Mouse (Mus musculus): ENCODE results near the gene 6030498E09Rik. TPM values are rescaled to one million over a fixed set of nuclear protein-coding genes. Genes with fewer than 3 reads are reported as not detected.

The 6030498E09Rik gene
- polyA plus RNA-seq, 1 experiment from 2014 or later = not detected

Small RNA genes within 50 kb of the gene (microRNA-seq; reads per million reads assigned to microRNA genes)
- gene Gm25642 = not detected

Other genes starting within 250 kb of the 6030498E09Rik start
- gene Cul4b, start 196.5 kb upstream of the 6030498E09Rik start, polyA plus RNA-seq (2015; fragmentation: Nextera tagmentation; extraction: Ambion mirVana) = 22.1 and 23.6 TPM in 2 replicates
- 132 and 138 TPM in 2 replicates for gene Mcts1, start 172.1 kb upstream of the 6030498E09Rik start, polyA plus RNA-seq (2015; fragmentation: Nextera tagmentation; extraction: Ambion mirVana)
- 24.0 and 25.3 TPM in 2 replicates for gene C1galt1c1, start 137.6 kb upstream of the 6030498E09Rik start, polyA plus RNA-seq (2015; fragmentation: Nextera tagmentation; extraction: Ambion mirVana)

Data from forebrain, embryonic 13.5 days (tissue).